ENCODE assay signal across 21 mouse cellular contexts in the genomic region with DNA sequence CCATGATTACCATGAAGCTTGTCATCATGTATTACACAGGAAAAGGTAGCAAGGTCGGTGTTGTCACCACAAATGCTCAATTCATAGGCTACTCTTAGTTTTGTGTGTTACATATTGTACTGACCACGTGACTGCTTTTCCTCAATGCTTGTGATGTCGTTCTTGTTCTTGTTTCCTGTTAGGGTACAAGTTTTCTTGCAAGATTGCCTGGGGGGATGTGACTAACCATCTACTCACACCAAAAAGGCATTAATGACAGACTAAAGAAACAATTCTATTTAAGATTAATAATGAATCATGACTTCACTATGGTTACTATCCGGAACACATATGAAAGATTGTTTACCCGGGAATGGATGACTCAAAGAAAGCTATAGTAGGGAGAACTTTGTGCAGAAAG.
"Had no signal": no experiment of that assay in that cellular context is flagged by ENCODE, and none has a peak within 500 bp of the region (broad histone marks: within the 10 kb centered on the region; RNA-seq: fewer than 3 reads in every experiment).

No protein-coding gene starts in this region.

- H3K36me3 ChIP-seq: limb, embryonic 10.5 days; limb, embryonic 13.5 days; liver, embryonic 12.5 days; liver, embryonic 15.5 days; lung, embryonic 15.5 days; midbrain, embryonic 10.5 days; midbrain, embryonic 13.5 days; stomach, embryonic 15.5 days had no signal

- H3K27me3 ChIP-seq: limb, embryonic 13.5 days; liver, embryonic 12.5 days; liver, embryonic 15.5 days; lung, embryonic 15.5 days; megakaryocyte, embryonic 14.5 days; midbrain, embryonic 13.5 days; stomach, embryonic 15.5 days had no signal

- H3K4me2 ChIP-seq: limb, embryonic 13.5 days; liver, embryonic 12.5 days; liver, embryonic 15.5 days; lung, embryonic 15.5 days; midbrain, embryonic 13.5 days; stomach, embryonic 15.5 days had no signal

- H3K4me3 ChIP-seq: left cerebral cortex, adult 2 months; limb, embryonic 10.5 days; limb, embryonic 13.5 days; liver, embryonic 12.5 days; liver, embryonic 15.5 days; lung, embryonic 15.5 days; megakaryocyte, embryonic 14.5 days; midbrain, embryonic 10.5 days; midbrain, embryonic 13.5 days; stomach, embryonic 15.5 days had no signal

- DNase-seq: kidney, adult 2 months; kidney, postnatal 25 days; layer of hippocampus, postnatal 36 days; liver; lung, adult 18-20 months; lung, postnatal 10 days; lung, postnatal 36 days; right cerebral cortex, adult 18-20 months; right cerebral cortex, postnatal 14 days; right cerebral cortex, postnatal 4 days; thymus, postnatal 25 days had no signal
